Mouse (Mus musculus) E14TG2a.4 (cell line): ENCODE data around the gene Atad1.

Experiments
- H3K27me3 ChIP-seq: 2 replicates; pipeline ENCODE4 v1.6.1; 2014; ENCODE audit warnings: low read length, control low read depth; ENCODE audit not compliant: insufficient read depth
- H3K36me3 ChIP-seq: 2 replicates; pipeline ENCODE4 v1.6.1; 2014; ENCODE audit warnings: low read length, control low read depth; ENCODE audit not compliant: insufficient read depth
- H3K4me1 ChIP-seq: replicated peaks from 2 replicates; pipeline ENCODE4 v1.6.1; 2014; ENCODE audit warnings: low read depth, low read length, control low read depth
- H3K4me3 ChIP-seq: replicated peaks from 2 replicates; pipeline ENCODE4 v1.5.1; 2014; ENCODE audit warnings: mild to moderate bottlenecking, low read length
- H3K9me3 ChIP-seq: 2 replicates; pipeline ENCODE4 v1.6.1; 2014; ENCODE audit warnings: low read length, control low read depth
- CTCF ChIP-seq: conservative IDR thresholded peaks from 2 replicates; pipeline ENCODE4 v1.5.1; 2014; ENCODE audit warnings: low read length
- NANOG ChIP-seq: IDR thresholded peaks from 2 replicates; pipeline ENCODE4 v1.6.1; 2014; ENCODE audit warnings: borderline replicate concordance, low read length, mixed read lengths
- POU5F1 ChIP-seq: IDR thresholded peaks from 2 replicates; pipeline ENCODE4 v1.6.1; 2014; ENCODE audit warnings: low read length, borderline replicate concordance

The Atad1 gene

GRCm38 (mm10) chr19:32759357-32760024 is 19.9 kb upstream of the Atad1 start:
- Histone ChIP-seq H3K36me3 (peaks cover 38% of the 10 kb centered on the region), H3K4me1 (peaks cover 55% of the 10 kb centered on the region), H3K9me3 (no peaks in the 10 kb centered on the region), H3K4me3 (peak overlapping the region; percentile 93), H3K27me3 (no peaks in the 10 kb centered on the region)
- no peak for TF ChIP-seq POU5F1
- no peak for TF ChIP-seq CTCF
- no peak for TF ChIP-seq NANOG

GRCm38 (mm10) chr19:32758793-32759161 is 19.2 kb upstream of the Atad1 start:
- no peak for TF ChIP-seq POU5F1
- TF ChIP-seq NANOG, result no peak
- no peak for TF ChIP-seq CTCF

GRCm38 (mm10) chr19:32757831-32758792 is 18.5 kb upstream of the Atad1 start:
- H3K27me3 ChIP-seq, result no peaks in the 10 kb centered on the region

More at GRCm38 (mm10) chr19:32758793-32759161, 19.2 kb upstream of the Atad1 start:
- no peaks in the 10 kb centered on the region for H3K27me3 ChIP-seq
- peak overlapping the region; percentile 93 for H3K4me3 ChIP-seq
- H3K36me3 ChIP-seq, result peaks cover 32% of the 10 kb centered on the region
- H3K9me3 ChIP-seq, result no peaks in the 10 kb centered on the region
- H3K4me1 ChIP-seq, result peaks cover 53% of the 10 kb centered on the region

GRCm38 (mm10) chr19:32756900-32757725 is 17.5 kb upstream of the Atad1 start, which contains the start of gene Pten:
Gene Pten, plus strand, starts transcription at chr19:32757497.
- no peaks in the 10 kb centered on the region for H3K9me3 ChIP-seq
- peaks cover 16% of the 10 kb centered on the region for H3K36me3 ChIP-seq
- H3K27me3 ChIP-seq, result no peaks in the 10 kb centered on the region
- H3K4me1 ChIP-seq, result peaks cover 46% of the 10 kb centered on the region
- TF ChIP-seq NANOG (no peak), POU5F1 (no peak), CTCF (no peak)
- H3K4me3 ChIP-seq, result peak within 1 kb of the TSS; percentile 93

More at GRCm38 (mm10) chr19:32757831-32758792, 18.5 kb upstream of the Atad1 start:
- Histone ChIP-seq H3K4me3 (peak overlapping the region; percentile 93), H3K9me3 (no peaks in the 10 kb centered on the region), H3K36me3 (peaks cover 26% of the 10 kb centered on the region), H3K4me1 (peaks cover 50% of the 10 kb centered on the region)
- TF ChIP-seq CTCF (no peak), POU5F1 (no peak), NANOG (peak; percentile 50; the same call in 1 of the 2 replicates)

GRCm38 (mm10) chr19:32756636-32756899 is 17.0 kb upstream of the Atad1 start:
- Histone ChIP-seq H3K27me3 (no peaks in the 10 kb centered on the region), H3K9me3 (no peaks in the 10 kb centered on the region), H3K4me1 (peaks cover 46% of the 10 kb centered on the region), H3K4me3 (peak overlapping the region; percentile 90), H3K36me3 (peaks cover 15% of the 10 kb centered on the region)
- no peak for TF ChIP-seq CTCF
- no peak for TF ChIP-seq POU5F1
- no peak for TF ChIP-seq NANOG

GRCm38 (mm10) chr19:32755792-32756635 is 16.4 kb upstream of the Atad1 start:
- H3K9me3 ChIP-seq, result no peaks in the 10 kb centered on the region
- TF ChIP-seq POU5F1 (no peak), CTCF (no peak), NANOG (no peak)
- peak overlapping the region; percentile 90 for H3K4me3 ChIP-seq
- peaks cover 40% of the 10 kb centered on the region for H3K4me1 ChIP-seq
- no peaks in the 10 kb centered on the region for H3K27me3 ChIP-seq
- peaks cover 12% of the 10 kb centered on the region for H3K36me3 ChIP-seq

- Histone ChIP-seq H3K27me3 (no peaks in the 10 kb centered on the region), H3K4me3 (peak overlapping the region; percentile 90), H3K4me1 (peaks cover 33% of the 10 kb centered on the region), H3K36me3 (peaks cover 6% of the 10 kb centered on the region), H3K9me3 (no peaks in the 10 kb centered on the region)
- TF ChIP-seq NANOG, result no peak
- TF ChIP-seq POU5F1, result no peak
- no peak for TF ChIP-seq CTCF
Observed at GRCm38 (mm10) chr19:32755104-32755791, 15.7 kb upstream of the Atad1 start.
